Mouse (Mus musculus) spleen, adult 2 months (tissue): Measurements from ENCODE around the gene Slc25a53.

Experiments used
- CTCF ChIP-seq: fragments of 200-500 bp; IDR thresholded peaks from 2 replicates; pipeline ENCODE4 v1.5.1; 2011; ENCODE audit warnings: mild to moderate bottlenecking, inconsistent platforms; ENCODE audit not compliant: insufficient read depth, insufficient read length, insufficient replicate concordance; ENCODE audit errors: extremely low read depth
- POLR2A ChIP-seq: fragments of 200-500 bp; IDR thresholded peaks from 2 replicates; pipeline ENCODE4 v1.6.1; 2011; ENCODE audit warnings: low read depth, low read length, inconsistent platforms

DNA sequence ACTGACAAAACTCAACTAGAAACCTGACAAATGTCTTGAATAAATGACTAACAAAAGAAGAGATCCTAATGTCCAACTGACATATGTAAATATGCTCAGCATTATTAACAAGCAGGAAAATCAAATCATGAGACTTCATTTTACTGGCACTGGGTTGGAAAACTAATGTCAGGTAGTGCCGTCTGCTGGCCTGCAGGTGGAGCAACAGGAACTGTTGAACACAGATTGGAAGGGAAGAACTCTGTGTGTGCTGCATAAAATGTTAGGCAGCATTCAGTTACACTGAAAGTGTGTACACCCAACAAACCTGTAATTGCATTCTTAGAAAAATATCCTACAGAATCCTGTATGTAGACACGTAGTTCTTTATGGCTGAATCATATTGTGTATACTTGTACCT is 78.4 kb downstream of the Slc25a53 start:
- TF ChIP-seq POLR2A: no peak
- TF ChIP-seq CTCF: peak; percentile 21; the same call in 1 of the 2 replicates
